Mouse (Mus musculus): Measurements from ENCODE around the gene Bcas1.

Bcas1 gene

GRCm38 (mm10) chr2:170347131-170347765 lies 80.4 kb downstream of the Bcas1 start:
- DNase-seq (ENCODE audit: low read depth): peak; percentile 82

GRCm38 (mm10) chr2:170345410-170345793 lies 82.2 kb downstream of the Bcas1 start:
- no peak for DNase-seq (ENCODE audit: low read depth)

GRCm38 (mm10) chr2:170344502-170345409 lies 82.9 kb downstream of the Bcas1 start:
- DNase-seq (ENCODE audit: low read depth): no peak

- no peak for DNase-seq (ENCODE audit: low read depth)
Observed at GRCm38 (mm10) chr2:170343819-170344317, 83.8 kb downstream of the Bcas1 start.

- peak; percentile 82 for DNase-seq (ENCODE audit: low read depth)
Observed at GRCm38 (mm10) chr2:170343133-170343818, 84.4 kb downstream of the Bcas1 start.

- no peak for DNase-seq (ENCODE audit: low read depth)
Observed at GRCm38 (mm10) chr2:170342312-170342830, 85.3 kb downstream of the Bcas1 start.

- no peak for DNase-seq (ENCODE audit: low read depth)
Observed at GRCm38 (mm10) chr2:170341179-170341578, 86.5 kb downstream of the Bcas1 start.

GRCm38 (mm10) chr2:170336266-170336760 lies 91.3 kb downstream of the Bcas1 start:
- DNase-seq (ENCODE audit: low read depth): no peak

GRCm38 (mm10) chr2:170335168-170335567 lies 92.5 kb downstream of the Bcas1 start:
- no peak for DNase-seq (ENCODE audit: low read depth)

GRCm38 (mm10) chr2:170331870-170332269 lies 95.8 kb downstream of the Bcas1 start:
- no peak for DNase-seq (ENCODE audit: low read depth)

GRCm38 (mm10) chr2:170330466-170330865 lies 97.2 kb downstream of the Bcas1 start:
- no peak for DNase-seq (ENCODE audit: low read depth)

- no peak for DNase-seq (ENCODE audit: low read depth)
Observed at GRCm38 (mm10) chr2:170329921-170330320, 97.7 kb downstream of the Bcas1 start.

GRCm38 (mm10) chr2:170323925-170324347 lies 103.7 kb downstream of the Bcas1 start:
- no peak for DNase-seq (ENCODE audit: low read depth)

- DNase-seq (ENCODE audit: low read depth): peak; percentile 73
Observed at GRCm38 (mm10) chr2:170322013-170322414, 105.6 kb downstream of the Bcas1 start.

- peak; percentile 40 for DNase-seq (ENCODE audit: low read depth)
Observed at GRCm38 (mm10) chr2:170321579-170321978, 106.1 kb downstream of the Bcas1 start.

- no peak for DNase-seq (ENCODE audit: low read depth)
Observed at GRCm38 (mm10) chr2:170319533-170320463, 107.8 kb downstream of the Bcas1 start.

- DNase-seq (ENCODE audit: low read depth): peak; percentile 35
Observed at GRCm38 (mm10) chr2:170318713-170319532, 108.7 kb downstream of the Bcas1 start.

GRCm38 (mm10) chr2:170316774-170317173 lies 110.9 kb downstream of the Bcas1 start:
- DNase-seq (ENCODE audit: low read depth): no peak

- DNase-seq (ENCODE audit: low read depth): no peak
Observed at GRCm38 (mm10) chr2:170316344-170316743, 111.3 kb downstream of the Bcas1 start.

GRCm38 (mm10) chr2:170310988-170311359 lies 116.7 kb downstream of the Bcas1 start:
- DNase-seq (ENCODE audit: low read depth): no peak
